Mouse (Mus musculus) cerebellum, adult (tissue): Measurements from ENCODE around the gene Myo1g.

Experiments used
- ATAC-seq: cut with Nextera tagmentation; 2 replicates; pipeline ENCODE4 v1.9.2; 2017; ENCODE audit warnings: mild to moderate bottlenecking, moderate library complexity, mixed read lengths; ENCODE audit not compliant: insufficient number of reproducible peaks, low FRiP score, low TSS enrichment

Myo1g gene

GRCm38 (mm10) chr11:6468541-6468940 is 52.2 kb downstream of the Myo1g start:
- ATAC-seq = no peak

- no peak for ATAC-seq
Observed at GRCm38 (mm10) chr11:6465122-6465521, 55.6 kb downstream of the Myo1g start.

- no peak for ATAC-seq
Observed at GRCm38 (mm10) chr11:6463159-6463837, 57.5 kb downstream of the Myo1g start.
